Mouse (Mus musculus): ENCODE results near the gene Slc25a21. TPM values are rescaled to one million over a fixed set of nuclear protein-coding genes. Genes with fewer than 3 reads are reported as not detected.
A peak's percentile ranks its signal among the peaks of the same experiment; 100 is the strongest.

Slc25a21 gene
- polyA plus RNA-seq, 1 experiment: not detected

- peaks cover 6% of the 10 kb centered on the region for H3K4me1 ChIP-seq (ENCODE audit: control insufficient read depth, insufficient read depth, insufficient read length, low read length)
- no peak overlapping the region for H3K27ac ChIP-seq (ENCODE audit: insufficient read depth, low read depth, low read length)
- H3K4me3 ChIP-seq (ENCODE audit: low read depth, low read length): no peak overlapping the region
- no peaks in the 10 kb centered on the region for H3K36me3 ChIP-seq (ENCODE audit: control insufficient read depth, insufficient read depth, low read length)
- no peak for TF ChIP-seq CTCF (IDR thresholded peaks at IDR 0.05; ENCODE audit: extremely low read depth, insufficient read length, insufficient replicate concordance, low read depth, low read length)
- H3K27me3 ChIP-seq (ENCODE audit: control insufficient read depth, insufficient read depth, low read length): peaks cover 17% of the 10 kb centered on the region
Observed at GRCm38 (mm10) chr12:57198269-57198668, 997 bp upstream of the Slc25a21 start.

DNA sequence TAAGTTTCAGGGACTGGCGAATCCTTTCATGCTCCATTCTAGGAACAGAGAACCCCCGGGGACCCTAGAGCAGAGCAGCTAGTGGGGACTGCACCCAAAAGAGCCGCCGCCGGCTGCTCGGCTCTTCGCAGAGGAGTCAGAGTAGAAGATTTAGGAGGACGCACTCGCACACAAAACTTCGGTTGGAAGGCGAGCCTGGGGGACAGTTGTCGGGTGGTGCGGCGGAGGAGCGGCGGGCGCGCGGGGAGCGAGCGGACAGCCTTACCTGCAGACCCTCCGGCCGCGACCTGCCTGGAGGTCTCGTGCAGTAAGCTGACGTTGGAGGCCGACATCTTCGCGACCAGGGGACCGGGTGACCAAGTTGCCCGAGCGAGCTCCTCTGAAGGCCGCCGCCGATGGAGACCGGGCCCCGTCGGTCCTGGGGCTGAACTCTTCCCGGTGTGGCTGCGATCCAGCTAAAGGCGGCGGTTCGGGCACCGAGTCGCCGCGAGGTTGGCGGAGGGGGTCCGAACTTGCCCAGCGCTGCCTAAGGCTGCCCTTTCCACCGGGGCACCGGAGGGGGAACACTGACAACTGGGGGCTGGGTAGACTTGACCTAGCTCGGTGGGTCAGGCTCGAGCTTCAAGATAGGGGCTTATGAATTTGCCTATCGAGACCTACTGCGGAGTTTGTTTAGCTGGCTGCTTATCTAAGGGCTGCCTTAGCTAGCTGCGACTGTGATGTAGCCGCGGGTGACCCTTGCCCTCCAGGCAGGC is 487 bp downstream of the Slc25a21 start:
- H3K27me3 ChIP-seq (ENCODE audit: control insufficient read depth, insufficient read depth, low read length): peaks cover 17% of the 10 kb centered on the region
- H3K4me1 ChIP-seq (ENCODE audit: control insufficient read depth, insufficient read depth, insufficient read length, low read length): peaks cover 6% of the 10 kb centered on the region
- no peak overlapping the region for H3K27ac ChIP-seq (ENCODE audit: insufficient read depth, low read depth, low read length)
- no peaks in the 10 kb centered on the region for H3K36me3 ChIP-seq (ENCODE audit: control insufficient read depth, insufficient read depth, low read length)
- TF ChIP-seq CTCF (IDR thresholded peaks at IDR 0.05; ENCODE audit: extremely low read depth, insufficient read length, insufficient replicate concordance, low read depth, low read length) (no peak), POLR2A (IDR thresholded peaks at IDR 0.05; ENCODE audit: low read depth, low read length) (no peak)
- H3K4me3 ChIP-seq (ENCODE audit: low read depth, low read length): peak overlapping the region; percentile 60
- WGBS: 6% methylated on average over 59 of the region's 59 CpGs

DNA sequence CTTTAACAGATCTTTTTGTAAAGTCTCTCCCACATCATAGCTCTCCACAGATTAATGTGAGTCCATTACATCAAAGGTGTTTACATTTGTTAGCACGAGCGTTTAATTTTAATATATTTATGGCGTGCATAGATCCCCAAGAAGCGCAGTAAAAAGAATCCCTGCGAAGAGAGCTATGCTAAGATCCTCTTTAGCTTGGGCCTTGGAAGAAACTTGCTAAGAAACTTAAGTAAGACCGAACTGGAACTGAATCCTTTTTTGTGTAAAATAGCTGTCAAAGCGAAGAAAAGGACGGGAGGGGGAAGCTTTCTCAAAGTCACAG is 1.0 kb downstream of the Slc25a21 start:
- Histone ChIP-seq H3K4me3 (ENCODE audit: low read depth, low read length) (peak overlapping the region; percentile 60), H3K27ac (ENCODE audit: insufficient read depth, low read depth, low read length) (no peak overlapping the region)
- WGBS: 54% methylated on average over 8 of the region's 8 CpGs

GRCm38 (mm10) chr12:57194609-57195008 is 2.7 kb downstream of the Slc25a21 start:
- Histone ChIP-seq H3K4me1 (ENCODE audit: control insufficient read depth, insufficient read depth, insufficient read length, low read length) (peaks cover 6% of the 10 kb centered on the region), H3K36me3 (ENCODE audit: control insufficient read depth, insufficient read depth, low read length) (no peaks in the 10 kb centered on the region), H3K27me3 (ENCODE audit: control insufficient read depth, insufficient read depth, low read length) (peaks cover 22% of the 10 kb centered on the region), H3K27ac (ENCODE audit: insufficient read depth, low read depth, low read length) (no peak overlapping the region), H3K4me3 (ENCODE audit: low read depth, low read length) (no peak overlapping the region)
- TF ChIP-seq CTCF (IDR thresholded peaks at IDR 0.05; ENCODE audit: extremely low read depth, insufficient read length, insufficient replicate concordance, low read depth, low read length) (no peak), POLR2A (IDR thresholded peaks at IDR 0.05; ENCODE audit: low read depth, low read length) (no peak)
- 11% methylated on average over 3 of the region's 3 CpGs for WGBS

More for the DNA sequence above, 1.0 kb downstream of the Slc25a21 start:
- no peaks in the 10 kb centered on the region for H3K36me3 ChIP-seq (ENCODE audit: control insufficient read depth, insufficient read depth, low read length)
- no peak for TF ChIP-seq CTCF (IDR thresholded peaks at IDR 0.05; ENCODE audit: extremely low read depth, insufficient read length, insufficient replicate concordance, low read depth, low read length)
- TF ChIP-seq POLR2A (IDR thresholded peaks at IDR 0.05; ENCODE audit: low read depth, low read length): no peak
- peaks cover 6% of the 10 kb centered on the region for H3K4me1 ChIP-seq (ENCODE audit: control insufficient read depth, insufficient read depth, insufficient read length, low read length)
- H3K27me3 ChIP-seq (ENCODE audit: control insufficient read depth, insufficient read depth, low read length): peaks cover 17% of the 10 kb centered on the region

- Histone ChIP-seq H3K4me3 (ENCODE audit: low read depth, low read length) (no peak overlapping the region), H3K4me1 (ENCODE audit: control insufficient read depth, insufficient read depth, insufficient read length, low read length) (no peaks in the 10 kb centered on the region), H3K27me3 (ENCODE audit: control insufficient read depth, insufficient read depth, low read length) (peaks cover 9% of the 10 kb centered on the region), H3K36me3 (ENCODE audit: control insufficient read depth, insufficient read depth, low read length) (no peaks in the 10 kb centered on the region), H3K27ac (ENCODE audit: insufficient read depth, low read depth, low read length) (no peak overlapping the region)
- WGBS: 36% methylated on average over 4 of the region's 4 CpGs
- TF ChIP-seq POLR2A (IDR thresholded peaks at IDR 0.05; ENCODE audit: low read depth, low read length): no peak
- TF ChIP-seq CTCF (IDR thresholded peaks at IDR 0.05; ENCODE audit: extremely low read depth, insufficient read length, insufficient replicate concordance, low read depth, low read length): no peak
Observed at GRCm38 (mm10) chr12:57187032-57187431, 10.2 kb downstream of the Slc25a21 start.

DNA sequence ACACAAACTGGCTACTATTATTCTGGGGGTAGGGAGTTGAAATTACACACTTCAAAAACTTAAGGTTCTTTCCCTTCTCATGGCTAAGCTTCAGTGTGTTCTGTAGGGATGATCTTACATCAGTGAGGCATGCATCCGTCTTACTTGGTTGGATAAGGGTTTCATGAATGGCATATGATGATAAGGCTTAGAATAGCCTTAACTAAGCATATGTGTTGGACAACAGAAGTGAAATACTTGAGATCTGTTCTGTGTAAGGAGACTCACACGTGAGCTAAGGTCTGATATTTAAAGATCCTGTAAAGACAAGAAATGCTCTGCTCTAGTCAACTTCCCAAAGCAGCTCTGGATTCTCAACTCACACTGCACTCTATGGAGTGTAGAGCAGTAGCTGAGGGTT is 11.1 kb downstream of the Slc25a21 start:
- no peak for TF ChIP-seq POLR2A (IDR thresholded peaks at IDR 0.05; ENCODE audit: low read depth, low read length)
- TF ChIP-seq CTCF (IDR thresholded peaks at IDR 0.05; ENCODE audit: extremely low read depth, insufficient read length, insufficient replicate concordance, low read depth, low read length): no peak
- H3K4me3 ChIP-seq (ENCODE audit: low read depth, low read length): no peak overlapping the region
- H3K27ac ChIP-seq (ENCODE audit: insufficient read depth, low read depth, low read length): no peak overlapping the region
- 40% methylated on average over 2 of the region's 2 CpGs for WGBS
- no peaks in the 10 kb centered on the region for H3K36me3 ChIP-seq (ENCODE audit: control insufficient read depth, insufficient read depth, low read length)
- no peaks in the 10 kb centered on the region for H3K4me1 ChIP-seq (ENCODE audit: control insufficient read depth, insufficient read depth, insufficient read length, low read length)
- peaks cover 9% of the 10 kb centered on the region for H3K27me3 ChIP-seq (ENCODE audit: control insufficient read depth, insufficient read depth, low read length)

DNA sequence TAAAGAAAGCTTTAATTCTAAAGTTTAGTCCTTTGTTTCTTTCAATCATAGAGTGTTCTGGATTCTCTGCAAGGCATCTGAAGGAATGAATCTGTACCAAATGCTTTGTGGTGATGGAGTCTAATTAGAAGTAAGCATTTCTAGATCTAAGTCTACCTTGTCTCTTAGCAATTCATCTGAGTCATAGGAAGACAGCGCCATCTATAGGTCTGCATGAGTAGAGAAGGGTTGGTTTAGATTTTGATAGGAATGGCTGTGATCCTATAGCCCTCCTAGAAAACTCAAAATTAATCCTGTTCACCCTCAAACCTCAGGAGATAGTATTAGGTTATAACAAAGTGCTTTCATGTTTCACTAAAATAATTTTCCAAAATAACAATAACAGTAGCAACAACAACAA is 11.8 kb downstream of the Slc25a21 start:
- WGBS: 0% methylated on average over 1 of the region's 1 CpGs
- Histone ChIP-seq H3K4me1 (ENCODE audit: control insufficient read depth, insufficient read depth, insufficient read length, low read length) (no peaks in the 10 kb centered on the region), H3K4me3 (ENCODE audit: low read depth, low read length) (no peak overlapping the region), H3K27ac (ENCODE audit: insufficient read depth, low read depth, low read length) (no peak overlapping the region), H3K36me3 (ENCODE audit: control insufficient read depth, insufficient read depth, low read length) (no peaks in the 10 kb centered on the region), H3K27me3 (ENCODE audit: control insufficient read depth, insufficient read depth, low read length) (peaks cover 4% of the 10 kb centered on the region)
- TF ChIP-seq CTCF (IDR thresholded peaks at IDR 0.05; ENCODE audit: extremely low read depth, insufficient read length, insufficient replicate concordance, low read depth, low read length) (no peak), POLR2A (IDR thresholded peaks at IDR 0.05; ENCODE audit: low read depth, low read length) (no peak)
